Mouse (Mus musculus): Measurements from ENCODE around the gene Clic3. TPM values are rescaled to one million over a fixed set of nuclear protein-coding genes. Genes with fewer than 3 reads are reported as not detected.

The Clic3 gene
- polyA plus RNA-seq, 1 experiment from 2014 or later: 7.2 TPM

GRCm38 (mm10) chr2:25488671-25489068 is 32.0 kb downstream of the Clic3 start:
- Histone ChIP-seq H3K4me2 (no peak overlapping the region), H3K4me1 (no peaks in the 10 kb centered on the region), H3K36me3 (no peaks in the 10 kb centered on the region), H3K27ac (no peak overlapping the region), H3K9ac (no peak overlapping the region), H3K9me3 (no peaks in the 10 kb centered on the region), H3K27me3 (no peaks in the 10 kb centered on the region), H3K4me3 (no peak overlapping the region)
- ATAC-seq (ENCODE audit: insufficient number of reproducible peaks, insufficient read depth, low FRiP score, low TSS enrichment, low read depth): no peak
- 77% methylated on average over 7 of the region's 7 CpGs for WGBS

- H3K9me3 ChIP-seq: no peaks in the 10 kb centered on the region
- WGBS: 77% methylated on average over 5 of the region's 5 CpGs
- no peak overlapping the region for H3K27ac ChIP-seq
- H3K36me3 ChIP-seq: no peaks in the 10 kb centered on the region
- no peak overlapping the region for H3K4me3 ChIP-seq
- no peak overlapping the region for H3K4me2 ChIP-seq
- H3K4me1 ChIP-seq: 0 out of 2 replicates have a peak, but pooled peaks cover 3% of the 10 kb centered on the region
- H3K9ac ChIP-seq: no peak overlapping the region
- H3K27me3 ChIP-seq: no peaks in the 10 kb centered on the region
- ATAC-seq (ENCODE audit: insufficient number of reproducible peaks, insufficient read depth, low FRiP score, low TSS enrichment, low read depth): no peak
Observed at GRCm38 (mm10) chr2:25492988-25493387, 36.4 kb downstream of the Clic3 start.

GRCm38 (mm10) chr2:25493476-25493961 is 36.9 kb downstream of the Clic3 start, which contains the start of gene Lcn12:
Lcn12 (minus strand) TSS chr2:25493911.
- Histone ChIP-seq H3K4me3 (no peak within 1 kb of the TSS), H3K9ac (no peak within 1 kb of the TSS), H3K4me1 (0 out of 2 replicates have a peak, but pooled peaks cover 6% of the 10 kb centered on the region), H3K4me2 (no peak within 1 kb of the TSS), H3K9me3 (no peaks in the 10 kb centered on the region), H3K27me3 (no peaks in the 10 kb centered on the region), H3K27ac (no peak within 1 kb of the TSS), H3K36me3 (no peaks in the 10 kb centered on the region)
- WGBS: 85% methylated on average over 5 of the region's 5 CpGs
- ATAC-seq (ENCODE audit: insufficient number of reproducible peaks, insufficient read depth, low FRiP score, low TSS enrichment, low read depth): no peak

GRCm38 (mm10) chr2:25496462-25496861 is 39.8 kb downstream of the Clic3 start:
- no peaks in the 10 kb centered on the region for H3K27me3 ChIP-seq
- H3K4me2 ChIP-seq: no peak overlapping the region
- H3K9ac ChIP-seq: no peak overlapping the region
- no peak overlapping the region for H3K27ac ChIP-seq
- no peaks in the 10 kb centered on the region for H3K36me3 ChIP-seq
- no peaks in the 10 kb centered on the region for H3K9me3 ChIP-seq
- WGBS: 39% methylated on average over 4 of the region's 4 CpGs
- ATAC-seq (ENCODE audit: insufficient number of reproducible peaks, insufficient read depth, low FRiP score, low TSS enrichment, low read depth): no peak
- peaks cover 12% of the 10 kb centered on the region for H3K4me1 ChIP-seq
- H3K4me3 ChIP-seq: no peak overlapping the region

GRCm38 (mm10) chr2:25497846-25498575 is 41.4 kb downstream of the Clic3 start:
- 49% methylated on average over 6 of the region's 6 CpGs for WGBS

GRCm38 (mm10) chr2:25498622-25499478 is 42.2 kb downstream of the Clic3 start:
- Histone ChIP-seq H3K4me3 (no peak overlapping the region), H3K4me2 (no peak overlapping the region)

More at GRCm38 (mm10) chr2:25497846-25498575, 41.4 kb downstream of the Clic3 start:
- H3K9me3 ChIP-seq: no peaks in the 10 kb centered on the region
- H3K4me1 ChIP-seq: peaks cover 21% of the 10 kb centered on the region
- 0 out of 2 replicates have a peak overlapping the region, but pooled peaks have one; percentile 21 for H3K9ac ChIP-seq
- no peak for ATAC-seq (ENCODE audit: insufficient number of reproducible peaks, insufficient read depth, low FRiP score, low TSS enrichment, low read depth)
- peaks cover 3% of the 10 kb centered on the region for H3K36me3 ChIP-seq
- no peak overlapping the region for H3K4me2 ChIP-seq
- H3K27me3 ChIP-seq: no peaks in the 10 kb centered on the region
- no peak overlapping the region for H3K27ac ChIP-seq
- no peak overlapping the region for H3K4me3 ChIP-seq

GRCm38 (mm10) chr2:25500071-25500575 is 43.5 kb downstream of the Clic3 start:
- H3K4me3 ChIP-seq: peak overlapping the region; percentile 87
- H3K27ac ChIP-seq: no peak overlapping the region
- peak overlapping the region; percentile 73 for H3K9ac ChIP-seq
- H3K36me3 ChIP-seq: peaks cover 24% of the 10 kb centered on the region
- no peaks in the 10 kb centered on the region for H3K9me3 ChIP-seq
- WGBS: 73% methylated on average over 6 of the region's 6 CpGs
- peak overlapping the region; percentile 94 for H3K4me2 ChIP-seq
- ATAC-seq (ENCODE audit: insufficient number of reproducible peaks, insufficient read depth, low FRiP score, low TSS enrichment, low read depth): no peak
- peaks cover 21% of the 10 kb centered on the region for H3K4me1 ChIP-seq
- H3K27me3 ChIP-seq: no peaks in the 10 kb centered on the region

More at GRCm38 (mm10) chr2:25498622-25499478, 42.2 kb downstream of the Clic3 start:
- Histone ChIP-seq H3K9me3 (no peaks in the 10 kb centered on the region), H3K36me3 (peaks cover 12% of the 10 kb centered on the region), H3K27ac (no peak overlapping the region), H3K9ac (no peak overlapping the region), H3K4me1 (peaks cover 21% of the 10 kb centered on the region), H3K27me3 (no peaks in the 10 kb centered on the region)
- no peak for ATAC-seq (ENCODE audit: insufficient number of reproducible peaks, insufficient read depth, low FRiP score, low TSS enrichment, low read depth)
- 62% methylated on average over 15 of the region's 15 CpGs for WGBS

- Histone ChIP-seq H3K4me2 (peak within 1 kb of the TSS; percentile 94), H3K27me3 (no peaks in the 10 kb centered on the region), H3K4me3 (peak within 1 kb of the TSS; percentile 87), H3K9ac (peak within 1 kb of the TSS; percentile 91), H3K36me3 (peaks cover 30% of the 10 kb centered on the region), H3K9me3 (no peaks in the 10 kb centered on the region), H3K27ac (peak within 1 kb of the TSS; percentile 57; the same call in 1 of the 2 replicates), H3K4me1 (peaks cover 21% of the 10 kb centered on the region)
- ATAC-seq (ENCODE audit: insufficient number of reproducible peaks, insufficient read depth, low FRiP score, low TSS enrichment, low read depth): peak; percentile 81
- WGBS: 1% methylated on average over 39 of the region's 44 CpGs
Observed at GRCm38 (mm10) chr2:25500576-25501405, 44.2 kb downstream of the Clic3 start, which contains the start of gene Fbxw5. Fbxw5 (plus strand) TSS chr2:25500750.

GRCm38 (mm10) chr2:25501593-25502486 is 45.2 kb downstream of the Clic3 start, which contains the start of gene C8g:
C8g (minus strand) TSS chr2:25501719.
- Histone ChIP-seq H3K4me1 (peaks cover 21% of the 10 kb centered on the region), H3K9me3 (no peaks in the 10 kb centered on the region), H3K4me2 (peak within 1 kb of the TSS; percentile 94), H3K36me3 (peaks cover 36% of the 10 kb centered on the region), H3K9ac (peak within 1 kb of the TSS; percentile 91), H3K27me3 (no peaks in the 10 kb centered on the region), H3K4me3 (peak within 1 kb of the TSS; percentile 87), H3K27ac (peak within 1 kb of the TSS; percentile 57; the same call in 1 of the 2 replicates)
- WGBS: 75% methylated on average over 20 of the region's 20 CpGs
- no peak for ATAC-seq (ENCODE audit: insufficient number of reproducible peaks, insufficient read depth, low FRiP score, low TSS enrichment, low read depth)

- ATAC-seq (ENCODE audit: insufficient number of reproducible peaks, insufficient read depth, low FRiP score, low TSS enrichment, low read depth): no peak
- Histone ChIP-seq H3K9ac (no peak overlapping the region), H3K4me1 (peaks cover 24% of the 10 kb centered on the region), H3K9me3 (no peaks in the 10 kb centered on the region), H3K4me2 (no peak overlapping the region), H3K4me3 (no peak overlapping the region), H3K27me3 (no peaks in the 10 kb centered on the region), H3K27ac (0 out of 2 replicates have a peak overlapping the region, but pooled peaks have one; percentile 28), H3K36me3 (peaks cover 36% of the 10 kb centered on the region)
- WGBS: 79% methylated on average over 3 of the region's 3 CpGs
Observed at GRCm38 (mm10) chr2:25502726-25503125, 46.1 kb downstream of the Clic3 start.
